Mouse (Mus musculus) left cerebral cortex, adult 18-20 months (tissue): Measurements from ENCODE around the gene Tm9sf2. TPM values are rescaled to one million over a fixed set of nuclear protein-coding genes. Genes with fewer than 3 reads are reported as not detected.

Experiments
- DNase-seq, 2 experiments: peaks; one replicate each; pipeline ENCODE4 v3.0.0; 2021 to 2022; ENCODE audit warnings: low spot score in 2 of 2, mixed read lengths in 1 of 2
- total RNA-seq, 2 experiments: library from RNA; stranded (reverse); gene quantifications; 2 replicates each; pipeline ENCODE4 v1.2.3; 2021

Gene Tm9sf2
- total RNA-seq, 2 experiments from 2014 or later: 110 to 113 TPM

GRCm38 (mm10) chr14:122170202-122170781, 63.5 kb downstream of the Tm9sf2 start:
- no peak for DNase-seq

GRCm38 (mm10) chr14:122171031-122171430, 64.2 kb downstream of the Tm9sf2 start:
- no peak for DNase-seq

DNA sequence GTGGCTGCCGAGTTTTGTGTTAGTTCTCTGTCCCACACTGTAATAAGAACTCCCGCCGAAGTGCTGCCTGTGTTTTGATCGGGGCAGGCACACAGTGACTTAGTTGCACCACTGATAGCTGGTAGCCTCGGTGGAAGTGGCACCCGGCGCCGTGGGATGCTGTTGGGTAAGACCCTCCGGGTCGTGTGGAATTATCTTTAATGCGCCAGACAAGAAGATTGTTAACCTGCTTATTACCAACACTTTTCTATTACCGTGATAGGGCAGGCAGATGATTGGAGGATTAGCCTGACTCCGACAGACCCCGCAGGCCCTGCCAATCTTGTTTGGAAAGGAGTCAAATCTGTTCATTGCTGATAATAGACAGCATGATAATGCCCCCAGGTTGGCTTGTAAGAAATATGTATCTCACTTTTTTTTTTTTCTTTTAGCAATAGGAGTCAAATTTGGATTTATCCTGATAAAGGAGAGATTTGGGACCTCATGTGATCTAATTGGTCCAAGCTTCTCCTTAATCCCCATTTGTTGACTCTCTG, 69.5 kb downstream of the Tm9sf2 start:
- DNase-seq: no peak

GRCm38 (mm10) chr14:122179262-122179661, 72.4 kb downstream of the Tm9sf2 start:
- DNase-seq: no peak

DNA sequence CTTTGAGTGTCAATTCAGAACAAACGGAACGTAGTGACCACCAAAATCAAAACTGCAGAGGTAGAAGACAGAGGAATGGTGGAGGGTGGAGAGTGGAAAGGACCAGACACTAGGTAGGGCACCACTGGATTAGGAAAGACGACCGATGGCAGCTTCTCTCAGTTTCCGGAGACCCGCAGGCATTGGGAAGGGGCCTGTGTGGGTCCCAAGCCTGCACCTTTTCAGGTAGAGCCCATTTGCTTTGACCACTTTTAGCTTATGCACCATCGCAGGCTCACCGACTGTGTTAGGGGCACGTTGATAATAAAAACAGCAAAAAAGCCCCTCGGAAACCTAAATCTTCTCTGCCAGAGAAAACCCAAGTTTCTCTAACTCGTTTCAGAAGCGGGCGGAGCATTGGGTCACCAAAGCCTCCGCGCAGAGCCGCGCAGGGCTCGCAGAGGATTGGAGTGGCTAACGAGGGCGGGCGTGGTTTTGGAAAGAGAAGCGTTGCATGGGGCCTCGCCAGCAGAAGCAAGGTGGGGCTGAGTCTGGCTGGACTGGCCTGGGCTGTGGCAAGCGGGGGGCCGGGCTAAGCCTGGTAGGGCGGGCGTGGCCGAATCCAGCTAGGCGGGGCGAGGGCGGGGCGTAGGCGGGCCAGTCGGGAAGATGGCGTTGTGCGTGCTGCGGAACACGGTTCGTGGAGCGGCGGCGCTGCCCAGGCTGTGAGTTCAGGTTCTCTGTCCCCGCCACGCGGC, 74.4 kb downstream of the Tm9sf2 start, which contains the start of gene Clybl:
Gene Clybl, plus strand, starts transcription at position 627 of the 737 bp plus-strand sequence.
- peak; percentile 95 to 96 for DNase-seq

GRCm38 (mm10) chr14:122181815-122182157, 74.9 kb downstream of the Tm9sf2 start:
- no peak for DNase-seq

- no peak for DNase-seq
Observed at GRCm38 (mm10) chr14:122182220-122182619, 75.4 kb downstream of the Tm9sf2 start.

DNA sequence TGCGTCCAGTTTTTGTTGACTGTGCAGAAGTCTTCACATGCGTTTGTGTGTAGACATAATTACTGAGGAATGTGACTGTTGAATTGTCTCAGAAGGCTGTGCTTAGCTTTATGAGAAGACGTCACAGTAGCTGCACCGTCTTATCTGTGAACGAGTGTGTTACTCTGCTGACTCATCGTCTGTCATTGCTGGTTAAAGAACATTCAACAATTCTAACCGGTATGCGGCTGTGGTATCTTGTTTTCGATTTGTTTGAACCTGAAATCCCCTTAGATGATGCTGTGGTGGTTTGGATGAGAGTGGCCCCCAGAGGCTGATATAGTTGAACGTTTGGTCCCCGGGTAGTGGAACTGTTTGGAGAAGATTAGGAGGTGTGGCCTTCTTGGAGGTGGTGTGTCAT, 77.1 kb downstream of the Tm9sf2 start:
- no peak for DNase-seq

DNA sequence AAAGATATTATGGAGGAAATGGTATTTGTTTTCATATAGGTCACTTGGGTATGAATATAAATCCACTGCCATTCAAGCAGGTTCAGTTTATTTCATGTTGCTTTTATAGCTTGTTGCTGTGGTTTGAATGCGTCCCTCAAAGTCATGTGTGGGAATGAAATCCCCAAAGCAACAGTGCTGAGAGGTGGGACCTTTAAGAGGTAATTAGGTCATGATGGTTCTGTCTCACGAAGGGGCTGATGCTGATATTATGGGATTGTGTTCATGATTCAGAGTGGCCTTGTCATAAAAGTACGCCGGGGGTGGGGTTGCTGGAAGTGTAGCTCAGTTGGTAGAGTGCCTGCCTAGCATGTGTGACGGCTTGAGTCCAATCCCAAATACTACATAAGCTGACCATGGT, 81.4 kb downstream of the Tm9sf2 start:
- no peak for DNase-seq

GRCm38 (mm10) chr14:122189901-122190300, 83.1 kb downstream of the Tm9sf2 start:
- no peak for DNase-seq

- DNase-seq: no peak
Observed at GRCm38 (mm10) chr14:122190527-122190926, 83.7 kb downstream of the Tm9sf2 start.

- DNase-seq: peak; percentile 53 to 74
Observed at GRCm38 (mm10) chr14:122190941-122191510, 84.2 kb downstream of the Tm9sf2 start.

- no peak for DNase-seq
Observed at GRCm38 (mm10) chr14:122194630-122195029, 87.8 kb downstream of the Tm9sf2 start.

- no peak for DNase-seq
Observed at GRCm38 (mm10) chr14:122196851-122197250, 90.0 kb downstream of the Tm9sf2 start.

DNA sequence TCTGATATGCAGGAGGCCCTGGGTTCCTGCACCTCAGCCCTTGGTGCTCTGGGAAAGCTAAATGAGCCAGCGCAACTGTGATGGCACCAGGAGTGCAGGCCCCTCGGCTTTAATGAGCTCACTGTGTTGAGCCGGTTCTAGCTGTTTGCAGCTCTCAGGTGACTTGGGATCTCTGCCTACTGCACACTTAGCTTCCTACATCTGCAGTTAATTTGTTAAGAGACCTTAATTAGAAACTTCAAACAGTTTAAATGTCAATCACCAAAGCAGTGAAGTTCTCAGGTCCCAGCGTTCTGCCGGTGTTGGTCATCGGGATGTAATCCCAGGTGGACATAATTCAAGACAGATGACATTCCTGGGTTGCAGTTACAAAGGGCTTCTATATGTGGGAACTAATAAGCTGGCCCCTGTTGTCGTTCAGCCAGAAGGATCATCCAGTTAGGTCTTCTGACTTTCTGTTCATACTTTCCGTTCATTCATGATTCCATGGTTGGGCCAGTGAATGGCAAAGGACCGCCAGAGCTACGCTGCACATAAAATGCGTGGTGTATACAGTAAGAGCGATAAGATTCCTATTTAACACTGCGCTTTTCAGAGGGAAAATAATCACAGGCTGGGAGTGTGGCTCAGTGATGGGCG, 93.5 kb downstream of the Tm9sf2 start:
- no peak for DNase-seq

DNA sequence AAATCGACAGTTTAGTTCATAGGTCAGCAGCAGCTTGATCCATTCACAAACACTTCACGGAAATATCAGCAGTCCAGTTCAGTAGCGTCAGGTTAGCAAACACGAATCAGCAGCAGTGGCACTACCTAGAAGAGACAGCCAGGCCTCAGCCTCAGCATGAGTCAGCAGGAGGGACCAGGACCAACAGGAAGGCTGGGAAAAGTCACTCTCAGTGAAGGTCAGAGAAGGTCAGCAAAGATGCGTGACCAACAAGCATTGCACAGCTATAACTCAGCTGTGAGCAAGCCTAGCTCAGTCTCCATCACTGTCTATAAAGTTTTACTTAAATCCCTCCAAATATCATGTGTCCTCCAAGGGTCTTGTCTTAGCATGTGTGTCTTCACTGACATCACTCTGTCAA, 102.3 kb downstream of the Tm9sf2 start:
- no peak for DNase-seq

Other genes with a start within 250 kb of the Tm9sf2 start
- 10 to 100 TPM; 34.2 to 36.0 TPM for gene Ubac2, start 228.4 kb upstream of the Tm9sf2 start, total RNA-seq
- gene Gpr18, start 191.3 kb upstream of the Tm9sf2 start, total RNA-seq: not detected
- gene Gpr183, start 141.8 kb upstream of the Tm9sf2 start, total RNA-seq: 1 to 10 TPM in 1 of 2 experiments, under 1 TPM in 1; 0.68 to 1.0 TPM
- gene Timm8a2, start 72.4 kb upstream of the Tm9sf2 start, total RNA-seq: not detected
- gene Clybl, start 74.7 kb downstream of the Tm9sf2 start, total RNA-seq: 10 to 100 TPM; 22.9 to 28.7 TPM